Mouse (Mus musculus) G1E-ER4 (cell line): ENCODE results near the gene Gm21905. TPM values are rescaled to one million over a fixed set of nuclear protein-coding genes. Genes with fewer than 3 reads are reported as not detected.

Experiments
- GATA1 ChIP-seq: IDR thresholded peaks from one replicate; pipeline ENCODE4 v1.8.0; 2012; ENCODE audit warnings: low read length, inconsistent platforms
- polyA plus RNA-seq: library from polyadenylated mRNA; stranded (reverse); fragments of >175 nt; gene quantifications from 2 replicates; pipeline ENCODE4 v1.2.3, GENCODE M21; 2012

Gm21905 gene
- polyA plus RNA-seq, 1 experiment: not detected

- no peak for TF ChIP-seq GATA1
These were observed 61.6 kb downstream of the Gm21905 start for GRCm38 (mm10) chr5:67884422-67885210.

GRCm38 (mm10) chr5:67883564-67884171 lies 62.6 kb downstream of the Gm21905 start:
- no peak for TF ChIP-seq GATA1

Other genes starting within 250 kb of the Gm21905 start
- gene Atp8a1, start 99.0 kb downstream of the Gm21905 start, polyA plus RNA-seq: 13.3 and 18.8 TPM in 2 replicates
- not detected in 2 replicates for gene Gm5108, start 4.8 kb downstream of the Gm21905 start, polyA plus RNA-seq
- not detected in 2 replicates for gene Grxcr1, start 85.4 kb upstream of the Gm21905 start, polyA plus RNA-seq